Mouse (Mus musculus): Measurements from ENCODE around the gene Adamts18. TPM values are rescaled to one million over a fixed set of nuclear protein-coding genes. Genes with fewer than 3 reads are reported as not detected.

Adamts18 gene
- total RNA-seq, 4 experiments from 2014 or later = 2.0 to 2.5 (median 2.3) TPM

- no peak for DNase-seq (ENCODE audit: low spot score in 2 of 2)
Observed at GRCm38 (mm10) chr8:113763592-113764355, 84.8 kb downstream of the Adamts18 start.

- DNase-seq (ENCODE audit: low spot score in 2 of 2) = no peak
Observed at GRCm38 (mm10) chr8:113762101-113762500, 86.4 kb downstream of the Adamts18 start.

- DNase-seq (ENCODE audit: low spot score in 2 of 2) = no peak
Observed at GRCm38 (mm10) chr8:113755866-113756265, 92.7 kb downstream of the Adamts18 start.

- no peak for DNase-seq (ENCODE audit: low spot score in 2 of 2)
Observed at GRCm38 (mm10) chr8:113753153-113753552, 95.4 kb downstream of the Adamts18 start.

- no peak for DNase-seq (ENCODE audit: low spot score in 2 of 2)
Observed at GRCm38 (mm10) chr8:113752349-113752748, 96.2 kb downstream of the Adamts18 start.

- no peak for DNase-seq (ENCODE audit: low spot score in 2 of 2)
Observed at GRCm38 (mm10) chr8:113735496-113736060, 113.0 kb downstream of the Adamts18 start.

GRCm38 (mm10) chr8:113725331-113725730 lies 123.2 kb downstream of the Adamts18 start:
- DNase-seq (ENCODE audit: low spot score in 2 of 2) = no peak

- DNase-seq (ENCODE audit: low spot score in 2 of 2) = no peak
Observed at GRCm38 (mm10) chr8:113723873-113724538, 124.5 kb downstream of the Adamts18 start.

- no peak for DNase-seq (ENCODE audit: low spot score in 2 of 2)
Observed at GRCm38 (mm10) chr8:113721459-113721858, 127.1 kb downstream of the Adamts18 start.

GRCm38 (mm10) chr8:113704968-113705367 lies 143.6 kb downstream of the Adamts18 start:
- DNase-seq (ENCODE audit: low spot score in 2 of 2) = no peak

- no peak for DNase-seq (ENCODE audit: low spot score in 2 of 2)
Observed at GRCm38 (mm10) chr8:113691622-113692343, 156.8 kb downstream of the Adamts18 start.

GRCm38 (mm10) chr8:113688543-113688915 lies 160.0 kb downstream of the Adamts18 start:
- DNase-seq (ENCODE audit: low spot score in 2 of 2) = no peak

- DNase-seq (ENCODE audit: low spot score in 2 of 2) = no peak
Observed at GRCm38 (mm10) chr8:113687889-113688542, 160.5 kb downstream of the Adamts18 start.

GRCm38 (mm10) chr8:113679361-113679760 lies 169.2 kb downstream of the Adamts18 start:
- no peak for DNase-seq (ENCODE audit: low spot score in 2 of 2)

GRCm38 (mm10) chr8:113676811-113677210 lies 171.7 kb downstream of the Adamts18 start:
- DNase-seq (ENCODE audit: low spot score in 2 of 2) = no peak

GRCm38 (mm10) chr8:113675281-113675680 lies 173.3 kb downstream of the Adamts18 start:
- no peak for DNase-seq (ENCODE audit: low spot score in 2 of 2)

- no peak for DNase-seq (ENCODE audit: low spot score in 2 of 2)
Observed at GRCm38 (mm10) chr8:113674611-113675010, 173.9 kb downstream of the Adamts18 start.

- DNase-seq (ENCODE audit: low spot score in 2 of 2) = no peak
Observed at GRCm38 (mm10) chr8:113673300-113673699, 175.2 kb downstream of the Adamts18 start.

GRCm38 (mm10) chr8:113672599-113673255 lies 175.8 kb downstream of the Adamts18 start:
- no peak for DNase-seq (ENCODE audit: low spot score in 2 of 2)

- DNase-seq (ENCODE audit: low spot score in 2 of 2) = no peak
Observed at GRCm38 (mm10) chr8:113669924-113670323, 178.6 kb downstream of the Adamts18 start.
